8 mouse cellular contexts compared by ENCODE assay signal in the genomic region with DNA sequence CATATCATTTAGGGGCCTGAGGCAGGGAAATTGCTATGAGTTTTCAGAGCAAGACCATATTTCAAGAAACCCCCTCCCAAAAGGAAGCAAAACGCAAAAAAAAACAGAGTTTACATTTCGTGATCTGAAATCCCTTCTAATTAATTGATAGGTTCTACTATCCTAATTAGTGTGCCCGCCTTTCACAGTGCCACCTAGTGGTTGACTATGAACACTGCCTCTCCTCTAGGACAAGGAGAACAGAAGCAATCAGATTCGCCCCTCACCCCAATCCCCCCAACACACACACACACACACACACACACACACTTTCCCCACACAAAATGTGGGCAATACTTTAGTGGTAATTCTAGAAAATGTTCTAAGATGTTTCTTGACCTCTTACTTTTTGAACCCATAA. TPM values are rescaled to one million over a fixed set of nuclear protein-coding genes. Genes with fewer than 3 reads are reported as not detected.
DNase-seq lines count a peak whose midpoint lies in the region; ATAC-seq and TF ChIP-seq lines count a peak whose summit lies in the region.

No protein-coding gene starts in this region.

- H3K4me3 ChIP-seq in cortical plate, adult 2 months (ENCODE audit: insufficient read depth, low read length) = no peak overlapping the region
- no peak overlapping the region for H3K4me3 ChIP-seq in limb, embryonic 11.5 days (ENCODE audit: low read depth, low read length)
- no peak overlapping the region for H3K4me3 ChIP-seq in stomach, postnatal 0 days (ENCODE audit: low read depth, low read length)

- H3K4me2 ChIP-seq in limb, embryonic 11.5 days (ENCODE audit: low read depth, severe bottlenecking) = no peak overlapping the region
- no peak overlapping the region for H3K4me2 ChIP-seq in stomach, postnatal 0 days (replicated peaks; ENCODE audit: low read depth)

- 12% methylated on average over 4 of the region's 4 CpGs for WGBS in limb, embryonic 11.5 days
- 2% methylated on average over 4 of the region's 4 CpGs for WGBS in stomach, postnatal 0 days

- no peak overlapping the region for H3K9ac ChIP-seq in limb, embryonic 11.5 days (ENCODE audit: low read length)
- H3K9ac ChIP-seq in stomach, postnatal 0 days (ENCODE audit: low read length) = no peak overlapping the region

- TF ChIP-seq POLR2A in cortical plate, adult 2 months (IDR thresholded peaks at IDR 0.05; ENCODE audit: extremely low read depth, insufficient read depth, low read length) = no peak

- peak; percentile 71 for TF ChIP-seq CTCF in cortical plate, adult 2 months (IDR thresholded peaks at IDR 0.05; ENCODE audit: extremely low read depth, insufficient read depth, low read length)
- peak; percentile 88 for TF ChIP-seq CTCF in stomach, postnatal 0 days (IDR thresholded peaks at IDR 0.05; ENCODE audit: low read depth)

- H3K4me1 ChIP-seq in cortical plate, adult 2 months (ENCODE audit: control insufficient read depth, insufficient read depth, low read length) = no peaks in the 10 kb centered on the region
- H3K4me1 ChIP-seq in limb, embryonic 11.5 days (ENCODE audit: control insufficient read depth, insufficient read depth, low read length) = no peaks in the 10 kb centered on the region
- no peaks in the 10 kb centered on the region for H3K4me1 ChIP-seq in stomach, postnatal 0 days (replicated peaks; ENCODE audit: control insufficient read depth, insufficient read depth)

- no peak for TF ChIP-seq EP300 in stomach, postnatal 0 days (optimal IDR thresholded peaks at IDR 0.05)

- no peaks in the 10 kb centered on the region for H3K9me3 ChIP-seq in limb, embryonic 11.5 days (ENCODE audit: control insufficient read depth, low read length)
- H3K9me3 ChIP-seq in stomach, postnatal 0 days (ENCODE audit: control insufficient read depth, low read length) = no peaks in the 10 kb centered on the region

- no peak overlapping the region for H3K27ac ChIP-seq in cortical plate, adult 2 months (ENCODE audit: insufficient read depth, low read length)
- no peak overlapping the region for H3K27ac ChIP-seq in limb, embryonic 11.5 days (replicated peaks; ENCODE audit: low read depth, low read length)
- H3K27ac ChIP-seq in stomach, postnatal 0 days (replicated peaks) = no peak overlapping the region

- no peaks in the 10 kb centered on the region for H3K36me3 ChIP-seq in limb, embryonic 11.5 days (ENCODE audit: control insufficient read depth, insufficient read depth, low read length)
- no peaks in the 10 kb centered on the region for H3K36me3 ChIP-seq in stomach, postnatal 0 days (ENCODE audit: control insufficient read depth, insufficient read depth, low read length)

- DNase-seq in heart, adult 8-10 months (ENCODE audit: low spot score) = peak; percentile 38
- no peak for DNase-seq in heart, adult 9 months (ENCODE audit: low spot score in 2 of 2)
- peak; percentile 41 for DNase-seq in urinary bladder, postnatal 25 days (ENCODE audit: low spot score)
- no peak for DNase-seq in urinary bladder, adult 2 months (ENCODE audit: low spot score)
- DNase-seq in limb, embryonic 11.5 days (ENCODE audit: low spot score) = peak; percentile 40
- DNase-seq in stomach, postnatal 0 days (ENCODE audit: low spot score) = peak; percentile 34
- DNase-seq in right cerebral cortex, postnatal 36 days (ENCODE audit: low spot score in 2 of 2) = no peak

- H3K27me3 ChIP-seq in limb, embryonic 11.5 days (ENCODE audit: control insufficient read depth, insufficient read depth, low read length) = no peaks in the 10 kb centered on the region
- H3K27me3 ChIP-seq in stomach, postnatal 0 days (ENCODE audit: control insufficient read depth, insufficient read depth, low read length) = no peaks in the 10 kb centered on the region

- ATAC-seq in limb, embryonic 11.5 days (ENCODE audit: insufficient number of reproducible peaks, low FRiP score, low TSS enrichment, low read depth) = no peak
- no peak for ATAC-seq in stomach, postnatal 0 days (ENCODE audit: low FRiP score, low TSS enrichment)

RNA-seq across cellular contexts. Expression of a gene that starts 9.2 kb away (rescaled TPM):
- 10 to 100 TPM; 77.3 to 94.3 (median 79.2) TPM for total RNA-seq in heart, adult 8-10 months (2022)
- polyA plus RNA-seq in urinary bladder, adult 2 months (2012; rRNA removed) = 24.7 and 35.5 TPM in 2 replicates
- polyA plus RNA-seq in cortical plate, adult 2 months (2012; rRNA removed) = 46.6 and 49.1 TPM in 2 replicates
- polyA plus RNA-seq in limb, embryonic 11.5 days (2014; fragmentation: Nextera tagmentation; extraction: Ambion mirVana) = 17.4 TPM in 2 replicates
- 6.2 and 7.7 TPM in 2 replicates for polyA plus RNA-seq in stomach, postnatal 0 days (2015; fragmentation: Nextera tagmentation; extraction: Ambion mirVana)

RNA-seq across cellular contexts. Expression of a gene that starts 25.4 kb away (rescaled TPM):
- total RNA-seq in heart, adult 8-10 months (2022) = 10 to 100 TPM; 16.0 to 21.9 (median 16.5) TPM
- 30.7 and 43.4 TPM in 2 replicates for polyA plus RNA-seq in urinary bladder, adult 2 months (2012; rRNA removed)
- 35.2 and 36.1 TPM in 2 replicates for polyA plus RNA-seq in cortical plate, adult 2 months (2012; rRNA removed)
- polyA plus RNA-seq in limb, embryonic 11.5 days (2014; fragmentation: Nextera tagmentation; extraction: Ambion mirVana) = 8.0 and 8.5 TPM in 2 replicates
- 6.0 and 7.1 TPM in 2 replicates for polyA plus RNA-seq in stomach, postnatal 0 days (2015; fragmentation: Nextera tagmentation; extraction: Ambion mirVana)

Comparison
In these comparisons a context has a peak if more than half of its experiments do, and no peak if none do; other contexts are left out.
1. DNase-seq: peak in heart, adult 8-10 months (single experiment), urinary bladder, postnatal 25 days (single experiment), limb, embryonic 11.5 days (single experiment) and stomach, postnatal 0 days (single experiment); none in heart, adult 9 months (0 of 2), urinary bladder, adult 2 months (single experiment) and right cerebral cortex, postnatal 36 days (0 of 2).